Mouse (Mus musculus) stomach, postnatal 0 days (tissue): Measurements from ENCODE around the gene Myof. TPM values are rescaled to one million over a fixed set of nuclear protein-coding genes. Genes with fewer than 3 reads are reported as not detected.

Source experiments
- ATAC-seq: fragments of 200-750 bp; cut with Nextera tagmentation; 2 replicates; pipeline ENCODE4 v1.8.0; 2017; ENCODE audit not compliant: low FRiP score, low TSS enrichment
- DNase-seq: peaks from one replicate; pipeline ENCODE4 v3.0.0-alpha.2; 2016; ENCODE audit warnings: low spot score
- H3K27ac ChIP-seq: fragments of 300-500 bp; sonication (generic); replicated peaks from 2 replicates; pipeline ENCODE4 v1.5.1; 2014; ENCODE audit warnings: mild to moderate bottlenecking, control low read depth
- H3K27me3 ChIP-seq: fragments of 300-500 bp; sonication (generic); 2 replicates; pipeline ENCODE4 v1.6.1; 2014; ENCODE audit warnings: low read length; ENCODE audit not compliant: control insufficient read depth, insufficient read depth
- H3K36me3 ChIP-seq: fragments of 300-500 bp; sonication (generic); 2 replicates; pipeline ENCODE4 v1.6.1; 2014; ENCODE audit warnings: low read length, mixed read lengths; ENCODE audit not compliant: control insufficient read depth, insufficient read depth
- H3K4me1 ChIP-seq: fragments of 300-500 bp; sonication (generic); replicated peaks from 2 replicates; pipeline ENCODE4 v1.6.1; 2014; ENCODE audit warnings: antibody characterized with exemption; ENCODE audit not compliant: control insufficient read depth, insufficient read depth
- H3K4me2 ChIP-seq: fragments of 300-500 bp; sonication (generic); replicated peaks from 2 replicates; pipeline ENCODE4 v1.6.1; 2014; ENCODE audit warnings: low read depth, mild to moderate bottlenecking, control low read depth, moderate library complexity
- H3K4me3 ChIP-seq: fragments of 300-500 bp; sonication (generic); 2 replicates; pipeline ENCODE4 v1.5.1; 2014; ENCODE audit warnings: low read depth, low read length, control low read depth
- H3K9ac ChIP-seq: fragments of 300-500 bp; sonication (generic); 2 replicates; pipeline ENCODE4 v1.6.1; 2014; ENCODE audit warnings: mild to moderate bottlenecking, low read length, control low read depth, mixed read lengths
- H3K9me3 ChIP-seq: fragments of 300-500 bp; sonication (generic); 2 replicates; pipeline ENCODE4 v1.6.1; 2016; ENCODE audit warnings: low read length; ENCODE audit not compliant: control insufficient read depth
- CTCF ChIP-seq: IDR thresholded peaks from 2 replicates; pipeline ENCODE4 v1.5.1; 2016; ENCODE audit warnings: antibody characterized with exemption, low read depth, mild to moderate bottlenecking, moderate library complexity
- EP300 ChIP-seq: optimal IDR thresholded peaks from 2 replicates; pipeline ENCODE3; 2016; ENCODE audit warnings: antibody characterized with exemption
- WGBS: fragments of 180-500 bp; shearing (Covaris S2); extraction: QIAGEN DNeasy Blood & Tissue Kit; methylation state at CpG from one replicate; pipeline ENCODE4 v1.1.7; 2014; 5-methylcytosine and 5-hydroxymethylcytosine counted together
- polyA plus RNA-seq: library from polyadenylated mRNA; unstranded; fragments of >200 nt; fragmentation: Nextera tagmentation; extraction: Ambion mirVana; gene quantifications from 2 replicates; pipeline ENCODE4 v1.2.1, GENCODE M21; 2015

Gene Myof
- polyA plus RNA-seq, 1 experiment from 2014 or later, result 14.3 TPM

- H3K4me3 ChIP-seq, result no peak overlapping the region
- no peak overlapping the region for H3K4me2 ChIP-seq
- peaks cover 12% of the 10 kb centered on the region for H3K4me1 ChIP-seq
- H3K27ac ChIP-seq, result peak overlapping the region; percentile 87
- 32% methylated on average over 24 of the region's 24 CpGs for WGBS
- ATAC-seq (peak; percentile 87), DNase-seq (peak; percentile 70)
- H3K27me3 ChIP-seq, result no peaks in the 10 kb centered on the region
- peaks cover 3% of the 10 kb centered on the region; the same call in 1 of the 2 replicates for H3K36me3 ChIP-seq
- TF ChIP-seq EP300 (peak; percentile 59), CTCF (no peak)
- no peaks in the 10 kb centered on the region for H3K9me3 ChIP-seq
- H3K9ac ChIP-seq, result no peak overlapping the region
Measured at GRCm38 (mm10) chr19:38003671-38004521, 39.5 kb downstream of the Myof start.

- no peak for DNase-seq
- WGBS, result 64% methylated on average over 4 of the region's 4 CpGs
- no peak for ATAC-seq
Measured at GRCm38 (mm10) chr19:38002816-38003215, 40.6 kb downstream of the Myof start.

GRCm38 (mm10) chr19:38000990-38001389 is 42.4 kb downstream of the Myof start:
- Histone ChIP-seq H3K4me1 (peaks cover 12% of the 10 kb centered on the region), H3K36me3 (peaks cover 3% of the 10 kb centered on the region; the same call in 1 of the 2 replicates), H3K9me3 (no peaks in the 10 kb centered on the region), H3K9ac (no peak overlapping the region), H3K4me2 (no peak overlapping the region), H3K27me3 (no peaks in the 10 kb centered on the region), H3K27ac (no peak overlapping the region), H3K4me3 (no peak overlapping the region)
- ATAC-seq (no peak), DNase-seq (no peak)
- TF ChIP-seq EP300, result no peak
- TF ChIP-seq CTCF, result no peak
- 95% methylated on average over 4 of the region's 4 CpGs for WGBS

More at GRCm38 (mm10) chr19:38002816-38003215, 40.6 kb downstream of the Myof start:
- no peaks in the 10 kb centered on the region for H3K9me3 ChIP-seq
- no peak overlapping the region for H3K4me2 ChIP-seq
- H3K27me3 ChIP-seq, result no peaks in the 10 kb centered on the region
- H3K27ac ChIP-seq, result no peak overlapping the region
- H3K36me3 ChIP-seq, result peaks cover 3% of the 10 kb centered on the region; the same call in 1 of the 2 replicates
- H3K4me3 ChIP-seq, result no peak overlapping the region
- TF ChIP-seq CTCF (no peak), EP300 (no peak)
- H3K4me1 ChIP-seq, result peaks cover 12% of the 10 kb centered on the region
- H3K9ac ChIP-seq, result no peak overlapping the region

DNA sequence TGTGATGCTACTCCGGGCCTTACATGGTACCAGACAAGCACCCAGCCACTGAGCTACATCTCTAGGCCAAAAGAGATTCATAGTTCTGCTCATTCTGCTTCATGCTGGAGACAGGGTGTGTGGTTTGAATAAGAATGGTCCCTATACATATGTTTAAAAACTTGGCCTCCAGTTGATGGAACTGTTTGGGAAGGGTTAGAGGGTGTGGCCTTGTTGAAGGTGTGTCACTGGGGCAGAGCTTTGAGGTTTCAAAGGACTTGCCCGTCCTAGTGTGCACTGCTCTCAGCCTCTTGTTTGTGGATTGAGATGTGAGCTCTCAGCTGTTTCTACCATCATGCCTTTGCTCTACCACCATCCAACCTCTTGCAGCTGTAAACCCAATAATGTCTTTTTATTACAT is 43.4 kb downstream of the Myof start:
- Histone ChIP-seq H3K9ac (no peak overlapping the region), H3K27me3 (no peaks in the 10 kb centered on the region), H3K9me3 (no peaks in the 10 kb centered on the region), H3K4me3 (no peak overlapping the region), H3K4me2 (no peak overlapping the region), H3K27ac (no peak overlapping the region), H3K4me1 (peaks cover 9% of the 10 kb centered on the region), H3K36me3 (peaks cover 7% of the 10 kb centered on the region)
- TF ChIP-seq EP300 (no peak), CTCF (no peak)
- DNase-seq, result no peak
- ATAC-seq, result no peak
- WGBS, result 85% methylated on average over 2 of the region's 2 CpGs

GRCm38 (mm10) chr19:37994301-37994700 is 49.1 kb downstream of the Myof start:
- TF ChIP-seq CTCF (no peak), EP300 (no peak)
- Histone ChIP-seq H3K36me3 (peaks cover 4% of the 10 kb centered on the region; the same call in 1 of the 2 replicates), H3K4me2 (no peak overlapping the region), H3K9me3 (no peaks in the 10 kb centered on the region), H3K27ac (no peak overlapping the region), H3K4me3 (no peak overlapping the region), H3K27me3 (no peaks in the 10 kb centered on the region), H3K9ac (no peak overlapping the region), H3K4me1 (no peaks in the 10 kb centered on the region)
- WGBS, result 72% methylated on average over 3 of the region's 3 CpGs
- no peak for ATAC-seq
- DNase-seq, result no peak

DNA sequence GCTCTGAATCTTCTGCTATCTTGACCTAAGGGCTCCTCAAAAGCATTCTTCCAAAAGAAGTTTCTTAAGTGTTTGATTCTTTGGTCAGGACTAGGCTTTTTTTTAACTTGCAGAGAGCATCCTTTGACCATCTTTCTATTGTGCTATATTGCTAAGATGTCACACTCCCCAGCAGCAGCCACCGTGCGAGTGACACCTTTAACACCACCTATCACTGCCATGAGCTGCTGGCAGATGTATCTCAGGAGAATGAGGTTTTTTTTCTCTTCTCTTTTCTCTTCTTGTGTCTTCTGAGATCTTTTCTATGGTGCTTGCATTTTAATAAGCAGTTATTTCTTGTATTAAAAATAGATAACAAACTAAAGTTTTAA is 51.2 kb downstream of the Myof start:
- 88% methylated on average over 2 of the region's 2 CpGs for WGBS
- Histone ChIP-seq H3K27me3 (no peaks in the 10 kb centered on the region), H3K4me3 (no peak overlapping the region), H3K9ac (no peak overlapping the region), H3K27ac (no peak overlapping the region), H3K36me3 (peaks cover 4% of the 10 kb centered on the region; the same call in 1 of the 2 replicates), H3K4me2 (no peak overlapping the region), H3K4me1 (no peaks in the 10 kb centered on the region), H3K9me3 (no peaks in the 10 kb centered on the region)
- ATAC-seq, result no peak
- TF ChIP-seq EP300 (no peak), CTCF (no peak)
- DNase-seq, result no peak
